Mouse (Mus musculus) lung, embryonic 15.5 days (tissue): Measurements from ENCODE around the gene Rassf3. TPM values are rescaled to one million over a fixed set of nuclear protein-coding genes. Genes with fewer than 3 reads are reported as not detected.

Experiments used
- ATAC-seq: fragments of 200-750 bp; cut with Nextera tagmentation; 2 replicates; pipeline ENCODE4 v1.8.0; 2017; ENCODE audit warnings: moderate number of reproducible peaks, borderline replicate concordance; ENCODE audit not compliant: low FRiP score, low TSS enrichment; ENCODE audit errors: extremely low read depth
- H3K27ac ChIP-seq: fragments of 300-500 bp; sonication (generic); 2 replicates; pipeline ENCODE4 v1.5.1; 2015; ENCODE audit warnings: moderate library complexity, mild to moderate bottlenecking, inconsistent platforms
- H3K27me3 ChIP-seq: fragments of 300-500 bp; sonication (generic); 2 replicates; pipeline ENCODE4 v1.6.1; 2015; ENCODE audit warnings: inconsistent platforms
- H3K36me3 ChIP-seq: fragments of 300-500 bp; sonication (generic); 2 replicates; pipeline ENCODE4 v1.6.1; 2015; ENCODE audit warnings: inconsistent platforms
- H3K4me1 ChIP-seq: fragments of 300-500 bp; sonication (generic); 2 replicates; pipeline ENCODE4 v1.6.1; 2015; ENCODE audit warnings: inconsistent platforms
- H3K4me2 ChIP-seq: fragments of 300-500 bp; sonication (generic); 2 replicates; pipeline ENCODE4 v1.6.1; 2015; ENCODE audit warnings: inconsistent platforms, mild to moderate bottlenecking, moderate library complexity
- H3K4me3 ChIP-seq: fragments of 300-500 bp; sonication (generic); 2 replicates; pipeline ENCODE4 v1.5.1; 2015; ENCODE audit warnings: mild to moderate bottlenecking, inconsistent platforms
- H3K9ac ChIP-seq: fragments of 300-500 bp; sonication (generic); 2 replicates; pipeline ENCODE4 v1.6.1; 2015; ENCODE audit warnings: inconsistent platforms
- H3K9me3 ChIP-seq: fragments of 300-500 bp; sonication (generic); 2 replicates; pipeline ENCODE4 v1.6.1; 2016; ENCODE audit warnings: inconsistent platforms
- WGBS: fragments of 180-500 bp; shearing (Covaris S2); methylation state at CpG from one replicate; pipeline ENCODE4 v1.1.7; 2015; 5-methylcytosine and 5-hydroxymethylcytosine counted together
- polyA plus RNA-seq: library from polyadenylated mRNA; unstranded; fragments of >200 nt; fragmentation: Nextera tagmentation; extraction: Ambion mirVana; gene quantifications from 2 replicates; pipeline ENCODE4 v1.2.1, GENCODE M21; 2015

The Rassf3 gene
- polyA plus RNA-seq, 1 experiment from 2014 or later = 20.8 TPM

DNA sequence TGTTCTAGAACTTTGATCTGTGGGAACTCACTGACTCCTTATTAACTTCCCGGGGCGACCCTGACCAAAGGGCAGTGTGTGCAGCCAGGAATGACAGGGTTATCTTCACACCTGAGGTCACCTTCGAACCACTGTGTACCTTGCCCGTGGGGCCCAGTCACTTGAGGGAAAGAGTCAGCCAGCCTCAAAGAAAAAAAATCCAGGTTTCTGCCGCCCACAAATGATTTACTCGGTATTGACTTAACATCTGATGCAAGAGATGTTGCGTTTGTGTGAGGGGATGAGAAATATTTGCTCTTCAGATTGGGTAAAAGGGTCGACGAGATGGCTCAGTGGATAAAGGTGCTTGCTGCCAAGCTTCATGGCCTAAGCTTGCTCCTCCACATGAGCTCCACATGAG is 10.2 kb upstream of the Rassf3 start:
- no peaks in the 10 kb centered on the region for H3K27me3 ChIP-seq
- 50% methylated on average over 9 of the region's 9 CpGs for WGBS
- no peak for ATAC-seq
- H3K4me2 ChIP-seq = no peak overlapping the region
- H3K9me3 ChIP-seq = no peaks in the 10 kb centered on the region
- H3K4me1 ChIP-seq = no peaks in the 10 kb centered on the region
- no peak overlapping the region for H3K27ac ChIP-seq
- H3K36me3 ChIP-seq = no peaks in the 10 kb centered on the region
- no peak overlapping the region for H3K9ac ChIP-seq
- H3K4me3 ChIP-seq = no peak overlapping the region

DNA sequence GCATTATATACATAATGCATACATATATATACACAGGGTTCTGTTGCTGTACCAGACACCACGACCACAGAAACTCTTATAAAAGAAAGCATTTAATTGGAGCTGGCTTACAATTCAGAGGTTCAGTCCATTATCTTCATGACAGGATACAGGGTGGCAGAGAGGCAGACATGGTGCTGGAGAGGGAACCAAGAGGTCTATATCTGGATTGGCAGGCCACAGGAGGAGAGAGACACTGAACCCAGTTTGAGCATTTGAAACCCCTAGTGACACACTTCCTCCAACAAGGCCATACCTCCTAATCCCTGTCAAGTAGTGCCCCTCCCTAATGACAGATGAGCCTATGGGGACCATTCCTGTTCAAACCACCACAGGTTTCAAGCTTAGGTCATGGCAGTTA is 7.2 kb upstream of the Rassf3 start:
- Histone ChIP-seq H3K4me2 (no peak overlapping the region), H3K4me3 (no peak overlapping the region), H3K27ac (no peak overlapping the region), H3K9me3 (no peaks in the 10 kb centered on the region), H3K36me3 (no peaks in the 10 kb centered on the region), H3K9ac (no peak overlapping the region), H3K27me3 (no peaks in the 10 kb centered on the region), H3K4me1 (no peaks in the 10 kb centered on the region)
- 72% methylated on average over 1 of the region's 1 CpGs for WGBS
- ATAC-seq = no peak

DNA sequence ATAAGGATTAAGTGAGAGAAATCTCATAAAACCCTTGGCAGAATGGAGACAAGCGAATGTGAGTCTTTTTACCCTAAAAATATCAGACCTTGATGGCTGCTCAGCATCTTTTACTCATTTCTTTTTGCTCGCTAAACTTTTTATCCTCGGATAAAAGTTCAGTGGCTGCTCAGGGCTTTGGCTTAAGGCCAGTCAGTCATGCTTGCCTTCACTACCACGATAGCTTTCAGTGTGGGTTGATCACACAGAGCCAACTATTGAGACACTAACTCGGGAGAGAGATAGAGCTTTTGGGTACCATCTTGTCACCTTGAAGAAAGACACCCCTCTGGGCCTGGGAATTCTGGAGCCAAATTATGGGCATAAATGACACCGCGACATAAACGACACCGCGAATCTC is 5.0 kb upstream of the Rassf3 start:
- Histone ChIP-seq H3K4me2 (no peak overlapping the region), H3K4me1 (peaks cover 12% of the 10 kb centered on the region), H3K9me3 (no peaks in the 10 kb centered on the region), H3K27me3 (no peaks in the 10 kb centered on the region), H3K27ac (no peak overlapping the region), H3K9ac (no peak overlapping the region), H3K36me3 (no peaks in the 10 kb centered on the region), H3K4me3 (no peak overlapping the region)
- WGBS = 84% methylated on average over 10 of the region's 10 CpGs
- no peak for ATAC-seq

DNA sequence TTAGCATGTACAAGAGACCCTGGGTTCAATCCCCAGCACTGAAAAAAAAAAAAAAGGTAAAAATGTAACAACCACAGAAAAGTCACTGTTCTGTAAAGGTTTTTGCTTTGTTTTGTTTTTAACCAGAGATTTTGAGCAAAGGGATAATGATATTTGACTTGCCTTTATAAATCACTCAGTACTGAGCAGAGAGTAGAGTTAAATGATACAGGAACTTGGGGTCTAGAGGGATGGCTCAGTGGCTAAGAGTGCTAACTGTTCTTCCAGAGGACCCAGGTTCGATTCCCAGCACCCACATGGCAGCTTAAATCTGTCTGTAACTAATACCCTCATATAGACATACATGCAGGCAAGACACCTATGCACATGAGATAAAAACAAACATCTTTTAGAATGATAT is 3.8 kb upstream of the Rassf3 start:
- H3K36me3 ChIP-seq = no peaks in the 10 kb centered on the region
- no peak overlapping the region for H3K27ac ChIP-seq
- H3K9me3 ChIP-seq = no peaks in the 10 kb centered on the region
- no peak for ATAC-seq
- H3K4me3 ChIP-seq = no peak overlapping the region
- H3K27me3 ChIP-seq = no peaks in the 10 kb centered on the region
- H3K9ac ChIP-seq = no peak overlapping the region
- H3K4me1 ChIP-seq = peaks cover 12% of the 10 kb centered on the region
- 83% methylated on average over 1 of the region's 1 CpGs for WGBS
- no peak overlapping the region for H3K4me2 ChIP-seq

DNA sequence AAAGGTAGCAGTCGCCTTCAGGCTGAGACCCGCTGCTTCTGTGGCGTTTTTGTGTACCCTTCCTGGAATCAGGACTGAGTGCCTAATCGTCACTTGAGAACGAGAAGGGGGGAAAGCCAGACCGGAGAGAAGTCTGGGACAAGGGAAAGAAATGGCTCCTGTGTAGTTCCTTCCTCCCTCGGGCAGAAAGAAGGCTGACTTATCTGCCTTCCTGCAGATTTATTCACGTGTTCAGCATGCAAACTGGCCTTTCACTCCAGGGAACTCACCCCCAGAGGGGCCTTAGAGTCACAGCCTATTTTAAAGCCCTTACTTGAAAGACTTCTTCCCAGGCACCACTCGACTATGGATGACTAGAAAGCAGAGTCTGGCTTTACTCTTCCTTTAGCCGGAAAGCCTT is 1.3 kb upstream of the Rassf3 start:
- peak overlapping the region; percentile 92 for H3K27ac ChIP-seq
- H3K4me2 ChIP-seq = peak overlapping the region; percentile 71
- H3K36me3 ChIP-seq = no peaks in the 10 kb centered on the region
- WGBS = 16% methylated on average over 10 of the region's 10 CpGs
- H3K9ac ChIP-seq = peak overlapping the region; percentile 19; the same call in 1 of the 2 replicates
- ATAC-seq = no peak
- peak overlapping the region; percentile 97 for H3K4me3 ChIP-seq
- peaks cover 36% of the 10 kb centered on the region for H3K4me1 ChIP-seq
- H3K27me3 ChIP-seq = no peaks in the 10 kb centered on the region
- H3K9me3 ChIP-seq = no peaks in the 10 kb centered on the region

DNA sequence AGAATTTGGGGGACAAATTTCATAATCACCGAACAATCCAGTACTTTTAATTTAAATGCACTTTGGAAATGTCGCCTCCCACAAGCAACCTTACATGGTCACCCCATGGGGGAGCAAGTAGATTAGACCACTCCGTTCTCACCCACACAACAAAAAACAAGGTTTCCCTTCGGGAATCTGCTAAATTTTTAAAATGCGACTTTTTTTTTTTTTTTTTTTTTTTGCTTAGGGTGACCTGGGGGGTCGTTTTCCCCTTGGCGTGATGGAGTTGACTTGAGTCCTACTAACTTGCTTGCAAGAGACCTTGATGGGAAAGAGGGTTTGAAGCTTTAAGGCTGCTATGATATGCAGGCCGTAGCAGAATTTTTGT is 806 bp upstream of the Rassf3 start:
- Histone ChIP-seq H3K9ac (0 out of 2 replicates have a peak overlapping the region, but pooled peaks have one; percentile 19), H3K9me3 (no peaks in the 10 kb centered on the region)
- ATAC-seq = no peak

GRCm38 (mm10) chr10:121475672-121476146 is 438 bp downstream of the Rassf3 start:
- under 1% methylated on average over 39 of the region's 45 CpGs for WGBS
- Histone ChIP-seq H3K4me1 (peaks cover 48% of the 10 kb centered on the region), H3K4me2 (peak overlapping the region; percentile 83), H3K27ac (peak overlapping the region; percentile 87), H3K36me3 (no peaks in the 10 kb centered on the region), H3K4me3 (peak overlapping the region; percentile 97), H3K9me3 (no peaks in the 10 kb centered on the region), H3K27me3 (no peaks in the 10 kb centered on the region), H3K9ac (peak overlapping the region; percentile 95)
- ATAC-seq = peak; percentile 53

More for the DNA sequence above, 806 bp upstream of the Rassf3 start:
- WGBS = 12% methylated on average over 8 of the region's 8 CpGs
- Histone ChIP-seq H3K27me3 (no peaks in the 10 kb centered on the region), H3K27ac (peak overlapping the region; percentile 92), H3K4me3 (peak overlapping the region; percentile 97), H3K4me2 (peak overlapping the region; percentile 71), H3K4me1 (peaks cover 41% of the 10 kb centered on the region), H3K36me3 (no peaks in the 10 kb centered on the region)

DNA sequence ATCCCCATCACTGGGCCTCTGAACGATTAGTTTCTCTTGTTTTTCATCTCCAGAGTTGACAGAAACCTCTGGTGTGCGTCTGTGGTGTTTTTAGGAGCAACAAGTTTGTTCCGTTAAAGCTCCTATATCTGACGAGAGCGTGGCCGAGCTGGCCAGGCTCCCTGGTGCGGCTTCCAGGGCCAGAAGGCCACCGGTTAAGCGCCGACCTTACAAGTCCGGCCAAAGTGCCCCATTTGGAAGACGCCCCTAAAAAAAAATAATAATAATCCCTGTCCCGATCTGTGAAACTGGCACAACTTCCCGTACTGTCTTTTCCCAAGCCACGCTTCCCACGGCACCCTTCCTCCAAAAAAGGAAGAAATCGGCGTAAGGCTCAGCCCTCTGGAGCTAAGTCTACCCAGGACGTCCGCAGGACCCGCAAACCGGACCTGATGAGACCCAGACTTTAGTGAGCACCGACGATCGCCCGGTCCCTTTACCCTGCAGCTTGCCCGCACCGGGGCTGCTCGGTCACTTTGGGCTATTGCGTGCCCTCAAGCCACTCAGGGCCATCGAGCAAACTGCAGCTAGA is 961 bp downstream of the Rassf3 start:
- H3K9me3 ChIP-seq = no peaks in the 10 kb centered on the region
- H3K9ac ChIP-seq = peak overlapping the region; percentile 95
- H3K4me3 ChIP-seq = peak overlapping the region; percentile 97
- no peak for ATAC-seq
- H3K27ac ChIP-seq = peak overlapping the region; percentile 87
- peaks cover 48% of the 10 kb centered on the region for H3K4me1 ChIP-seq
- WGBS = under 1% methylated on average over 31 of the region's 31 CpGs
- no peaks in the 10 kb centered on the region for H3K27me3 ChIP-seq
- peak overlapping the region; percentile 83 for H3K4me2 ChIP-seq
- no peaks in the 10 kb centered on the region for H3K36me3 ChIP-seq

GRCm38 (mm10) chr10:121474288-121474687 is 1.9 kb downstream of the Rassf3 start:
- Histone ChIP-seq H3K9ac (peak overlapping the region; percentile 95), H3K36me3 (no peaks in the 10 kb centered on the region), H3K27ac (peak overlapping the region; percentile 87; the same call in 1 of the 2 replicates), H3K9me3 (no peaks in the 10 kb centered on the region), H3K4me2 (peak overlapping the region; percentile 83), H3K27me3 (no peaks in the 10 kb centered on the region), H3K4me1 (peaks cover 56% of the 10 kb centered on the region), H3K4me3 (peak overlapping the region; percentile 97)
- WGBS = 24% methylated on average over 4 of the region's 4 CpGs
- ATAC-seq = no peak

DNA sequence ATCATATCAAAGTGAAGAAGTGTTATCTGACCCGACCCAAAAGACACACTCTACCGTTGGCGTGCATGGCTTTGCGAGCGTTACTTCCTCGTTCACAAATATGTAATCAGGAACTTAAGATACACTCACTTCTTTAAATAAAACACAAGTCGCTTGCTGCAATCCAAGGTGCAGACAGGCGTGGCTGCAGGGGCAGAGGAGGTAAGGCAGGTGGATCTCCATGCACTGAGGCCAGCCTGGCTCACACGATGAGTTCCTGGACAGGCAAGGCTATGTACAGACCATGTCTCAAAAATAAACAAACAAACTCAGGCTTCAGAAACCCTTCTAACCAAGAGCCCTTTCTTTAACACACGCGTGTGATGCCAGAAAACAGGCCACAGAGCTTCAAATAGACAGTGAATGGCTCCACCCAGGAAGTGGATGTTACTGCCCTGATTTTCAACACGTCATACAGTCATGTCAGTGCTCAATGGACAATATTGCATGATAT is 2.4 kb downstream of the Rassf3 start:
- Histone ChIP-seq H3K9me3 (no peaks in the 10 kb centered on the region), H3K36me3 (no peaks in the 10 kb centered on the region), H3K4me1 (peaks cover 61% of the 10 kb centered on the region), H3K27me3 (no peaks in the 10 kb centered on the region), H3K4me2 (peak overlapping the region; percentile 83), H3K4me3 (peak overlapping the region; percentile 97), H3K27ac (peak overlapping the region; percentile 24), H3K9ac (no peak overlapping the region; the same call in 1 of the 2 replicates)
- no peak for ATAC-seq
- WGBS = 27% methylated on average over 12 of the region's 12 CpGs

- peak overlapping the region; percentile 74; the same call in 1 of the 2 replicates for H3K27ac ChIP-seq
- no peaks in the 10 kb centered on the region for H3K27me3 ChIP-seq
- ATAC-seq = no peak
- H3K4me3 ChIP-seq = no peak overlapping the region
- H3K9ac ChIP-seq = no peak overlapping the region
- WGBS = 72% methylated on average over 11 of the region's 11 CpGs
- H3K9me3 ChIP-seq = no peaks in the 10 kb centered on the region
- H3K4me2 ChIP-seq = peak overlapping the region; percentile 83
- H3K36me3 ChIP-seq = no peaks in the 10 kb centered on the region
- H3K4me1 ChIP-seq = peaks cover 69% of the 10 kb centered on the region
Measured at GRCm38 (mm10) chr10:121472593-121473217, 3.4 kb downstream of the Rassf3 start.

DNA sequence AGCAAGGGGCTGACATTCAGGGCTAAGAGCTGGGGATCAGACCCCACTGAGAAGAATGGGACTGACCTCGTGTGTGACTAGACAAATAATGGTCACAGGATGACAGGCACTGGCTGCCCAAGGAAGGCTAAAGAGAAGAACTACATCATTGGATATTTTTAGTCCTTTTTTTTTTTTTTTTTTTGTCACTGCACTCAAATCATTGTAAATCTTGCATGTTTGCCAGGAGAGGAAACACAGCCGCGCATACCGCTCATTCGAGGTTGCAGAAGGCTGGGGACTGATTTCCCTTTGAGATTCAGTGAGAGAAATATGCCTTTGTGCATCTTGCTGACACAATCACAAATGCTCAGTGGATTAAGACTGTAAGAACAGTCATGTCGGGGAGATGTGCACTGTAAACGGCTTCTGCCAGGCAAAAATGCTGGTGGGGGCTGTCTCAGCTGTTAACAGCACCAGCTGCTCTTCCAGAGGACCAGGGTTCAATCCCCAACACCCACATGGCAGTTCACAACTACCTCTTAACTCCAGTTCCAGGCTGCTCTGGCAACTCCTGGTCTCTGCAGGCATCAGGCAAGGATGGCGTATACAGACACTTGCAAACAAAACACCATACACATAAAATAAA is 4.5 kb downstream of the Rassf3 start:
- ATAC-seq = no peak
- 25% methylated on average over 8 of the region's 8 CpGs for WGBS
- no peaks in the 10 kb centered on the region for H3K9me3 ChIP-seq

More for the DNA sequence above, 4.5 kb downstream of the Rassf3 start:
- no peak overlapping the region for H3K9ac ChIP-seq
- H3K4me2 ChIP-seq = peak overlapping the region; percentile 4; the same call in 1 of the 2 replicates
- no peaks in the 10 kb centered on the region for H3K27me3 ChIP-seq
- H3K4me3 ChIP-seq = no peak overlapping the region
- H3K4me1 ChIP-seq = peaks cover 71% of the 10 kb centered on the region
- H3K27ac ChIP-seq = peak overlapping the region; percentile 74
- H3K36me3 ChIP-seq = no peaks in the 10 kb centered on the region
